ENCODE assay signal across 8 mouse cellular contexts in genomic region chr10:81393456-81394063, GRCm38 (mm10). TPM values are rescaled to one million over a fixed set of nuclear protein-coding genes. Genes with fewer than 3 reads are reported as not detected.
A peak's percentile ranks its signal among the peaks of the same experiment; 100 is the strongest.
DNase-seq lines count a peak whose midpoint lies in the region; ATAC-seq and TF ChIP-seq lines count a peak whose summit lies in the region.

No protein-coding gene starts in this region.

- DNase-seq in ES-E14 (ENCODE audit: low read depth, low spot score) = no peak
- DNase-seq in embryonic facial prominence, embryonic 11.5 days (ENCODE audit: low spot score) = peak; percentile 47
- DNase-seq in liver, embryonic 13.5 days = no peak
- no peak for DNase-seq in spleen, postnatal 14 days (ENCODE audit: low spot score in 2 of 2)
- DNase-seq in frontal cortex, adult 2 months (ENCODE audit: extremely low spot score in 1 of 2, low spot score in 1 of 2) = no peak

- in situ Hi-C loops in ES-E14 (cut with MboI; ENCODE audit: low sequenced_read_pairs in 2 of 2, unreplicated experiment in 2 of 2) = no loop called here

- WGBS in embryonic facial prominence, embryonic 11.5 days = 6% methylated on average over 19 of the region's 19 CpGs
- 9% methylated on average over 19 of the region's 19 CpGs for WGBS in hindbrain, embryonic 15.5 days
- WGBS in liver, embryonic 13.5 days (ENCODE audit: insufficient replicate concordance) = 6% methylated on average over 19 of the region's 19 CpGs
- WGBS in small intestine, adult 2 months = 2% methylated on average over 19 of the region's 19 CpGs

- no peak for TF ChIP-seq CTCF in small intestine, adult 2 months (IDR thresholded peaks at IDR 0.05; ENCODE audit: extremely low read depth, insufficient read length, insufficient replicate concordance, low read depth, low read length)

- H3K36me3 ChIP-seq in ES-E14 (ENCODE audit: control insufficient read depth, insufficient read depth, low read length, poor library complexity, severe bottlenecking) = peaks cover 5% of the 10 kb centered on the region
- no peaks in the 10 kb centered on the region for H3K36me3 ChIP-seq in embryonic facial prominence, embryonic 11.5 days (replicated peaks; ENCODE audit: control insufficient read depth, insufficient read depth, low read depth, low read length)
- peaks cover 3% of the 10 kb centered on the region; the same call in 1 of the 2 replicates for H3K36me3 ChIP-seq in hindbrain, embryonic 15.5 days
- peaks cover 11% of the 10 kb centered on the region for H3K36me3 ChIP-seq in liver, embryonic 13.5 days
- H3K36me3 ChIP-seq in small intestine, adult 2 months (ENCODE audit: control insufficient read depth, insufficient read depth, low read length) = peaks cover 27% of the 10 kb centered on the region

- no peak overlapping the region for H3K27ac ChIP-seq in ES-E14 (ENCODE audit: insufficient read depth, low read depth, low read length, poor library complexity, severe bottlenecking)
- H3K27ac ChIP-seq in embryonic facial prominence, embryonic 11.5 days (replicated peaks; ENCODE audit: low read depth, low read length) = no peak overlapping the region
- no peak overlapping the region for H3K27ac ChIP-seq in hindbrain, embryonic 15.5 days (replicated peaks)
- peak overlapping the region; percentile 55 for H3K27ac ChIP-seq in liver, embryonic 13.5 days
- peak overlapping the region; percentile 99 for H3K27ac ChIP-seq in small intestine, adult 2 months (ENCODE audit: insufficient read depth, low read depth, low read length)

- peaks cover 0 to 26% of the 10 kb centered on the region in 2 experiments; a peak in 2 of 4 replicates for H3K4me1 ChIP-seq in ES-E14 (ENCODE audit: control insufficient read depth in 2 of 2, insufficient read depth in 2 of 2, low read length in 2 of 2, poor library complexity in 1 of 2)
- no peaks in the 10 kb centered on the region; the same call in 1 of the 2 replicates for H3K4me1 ChIP-seq in embryonic facial prominence, embryonic 11.5 days (ENCODE audit: control insufficient read depth, insufficient read depth, low read length)
- peaks cover 37% of the 10 kb centered on the region for H3K4me1 ChIP-seq in hindbrain, embryonic 15.5 days (replicated peaks)
- peaks cover 35% of the 10 kb centered on the region for H3K4me1 ChIP-seq in liver, embryonic 13.5 days (replicated peaks)
- H3K4me1 ChIP-seq in small intestine, adult 2 months (ENCODE audit: control insufficient read depth, insufficient read depth, insufficient read length, low read length) = peaks cover 27% of the 10 kb centered on the region

- H3K9ac ChIP-seq in ES-E14 (ENCODE audit: insufficient read depth, low read depth, low read length, poor library complexity, severe bottlenecking) = 0 out of 2 replicates have a peak overlapping the region, but pooled peaks have one; percentile 28
- peak overlapping the region; percentile 39 for H3K9ac ChIP-seq in embryonic facial prominence, embryonic 11.5 days (replicated peaks; ENCODE audit: low read length)
- no peak overlapping the region for H3K9ac ChIP-seq in hindbrain, embryonic 15.5 days
- H3K9ac ChIP-seq in liver, embryonic 13.5 days = peak overlapping the region; percentile 50

- no peak for TF ChIP-seq POLR2A in small intestine, adult 2 months (IDR thresholded peaks at IDR 0.05; ENCODE audit: low read depth, low read length)

- H3K27me3 ChIP-seq in embryonic facial prominence, embryonic 11.5 days (ENCODE audit: control insufficient read depth, insufficient read depth, low read length) = no peaks in the 10 kb centered on the region
- H3K27me3 ChIP-seq in hindbrain, embryonic 15.5 days = no peaks in the 10 kb centered on the region
- no peaks in the 10 kb centered on the region for H3K27me3 ChIP-seq in liver, embryonic 13.5 days
- H3K27me3 ChIP-seq in small intestine, adult 2 months (ENCODE audit: control insufficient read depth, insufficient read depth, low read length) = no peaks in the 10 kb centered on the region

- H3K4me2 ChIP-seq in embryonic facial prominence, embryonic 11.5 days (ENCODE audit: low read depth, low read length) = peak overlapping the region; percentile 24; the same call in 1 of the 2 replicates
- H3K4me2 ChIP-seq in hindbrain, embryonic 15.5 days = peak overlapping the region; percentile 48
- peak overlapping the region; percentile 66 for H3K4me2 ChIP-seq in liver, embryonic 13.5 days

- no peaks in the 10 kb centered on the region for H3K9me3 ChIP-seq in ES-E14 (ENCODE audit: control insufficient read depth, insufficient read depth, low read depth, low read length)
- no peaks in the 10 kb centered on the region for H3K9me3 ChIP-seq in embryonic facial prominence, embryonic 11.5 days (replicated peaks; ENCODE audit: control insufficient read depth, low read length)
- no peaks in the 10 kb centered on the region for H3K9me3 ChIP-seq in hindbrain, embryonic 15.5 days
- no peaks in the 10 kb centered on the region for H3K9me3 ChIP-seq in liver, embryonic 13.5 days (replicated peaks)

- ATAC-seq in embryonic facial prominence, embryonic 11.5 days (replicated peaks; ENCODE audit: insufficient number of reproducible peaks, low FRiP score, low TSS enrichment, low read depth) = no peak
- no peak for ATAC-seq in hindbrain, embryonic 15.5 days (ENCODE audit: low FRiP score, low read depth)
- no peak for ATAC-seq in liver, embryonic 13.5 days (ENCODE audit: low read depth)
- no peak for ATAC-seq in inflammation-experienced regulatory T-cells, adult 6 months

- 0 out of 4 replicates have a peak overlapping the region, but pooled peaks of 1 of the 2 experiments have one; percentile 44 for H3K4me3 ChIP-seq in ES-E14 (ENCODE audit: insufficient read depth in 1 of 2, low read depth in 1 of 2, low read length in 2 of 2, poor library complexity in 1 of 2, severe bottlenecking in 1 of 2)
- H3K4me3 ChIP-seq in embryonic facial prominence, embryonic 11.5 days (ENCODE audit: low read depth, low read length) = peak overlapping the region; percentile 2; the same call in 1 of the 2 replicates
- H3K4me3 ChIP-seq in hindbrain, embryonic 15.5 days = peak overlapping the region; percentile 5; the same call in 1 of the 2 replicates
- H3K4me3 ChIP-seq in liver, embryonic 13.5 days (replicated peaks) = peak overlapping the region; percentile 34
- peak overlapping the region; percentile 72 for H3K4me3 ChIP-seq in small intestine, adult 2 months (ENCODE audit: low read depth, low read length)

TF ChIP-seq in ES-E14, 5 proteins besides CTCF, POLR2A, EP300 and RAD21 (continues in another document):
- TF ChIP-seq MAFK (IDR thresholded peaks at IDR 0.05; ENCODE audit: insufficient read depth, low read depth, low read length) (no peak), ZNF384 (IDR thresholded peaks at IDR 0.05; ENCODE audit: low read depth, low read length) (no peak)

RNA-seq across cellular contexts. Expression of gene Smim24, which starts 0.7 kb away (rescaled TPM):
- 1.7 TPM in 2 replicates for total RNA-seq in ES-E14 (2012; rRNA removed)
- polyA plus RNA-seq in embryonic facial prominence, embryonic 11.5 days (2014; fragmentation: Nextera tagmentation; extraction: Ambion mirVana) = 3.4 and 4.1 TPM in 2 replicates
- 1.4 and 1.8 TPM in 2 replicates for polyA plus RNA-seq in hindbrain, embryonic 15.5 days (2015; fragmentation: Nextera tagmentation; extraction: Ambion mirVana)
- polyA plus RNA-seq in liver, embryonic 13.5 days (2015; fragmentation: Nextera tagmentation; extraction: Ambion mirVana) = 1.8 TPM in 2 replicates
- 2,702 and 6,898 TPM in 2 replicates for polyA plus RNA-seq in small intestine, adult 2 months (2012; rRNA removed)
- 10 to 100 TPM in 1 of 3 experiments, 1 to 10 TPM in 2; 4.4 to 10.7 (median 9.8) TPM for polyA plus RNA-seq in inflammation-experienced regulatory T-cells, adult 6 months (2017; shearing (Covaris generic))
- 3.6 and 4.5 TPM in 2 replicates for polyA plus RNA-seq in frontal cortex, adult 2 months (2012; rRNA removed)

RNA-seq across cellular contexts. Expression of gene Gm48552, which starts 4.8 kb away (rescaled TPM):
- total RNA-seq in ES-E14 (2012; rRNA removed) = 2.5 and 2.7 TPM in 2 replicates
- polyA plus RNA-seq in embryonic facial prominence, embryonic 11.5 days (2014; fragmentation: Nextera tagmentation; extraction: Ambion mirVana) = 0.63 TPM in 1 of 2 replicates, not detected in the other
- polyA plus RNA-seq in hindbrain, embryonic 15.5 days (2015; fragmentation: Nextera tagmentation; extraction: Ambion mirVana) = 2.1 and 2.7 TPM in 2 replicates
- polyA plus RNA-seq in liver, embryonic 13.5 days (2015; fragmentation: Nextera tagmentation; extraction: Ambion mirVana) = 0.93 TPM in 1 of 2 replicates, not detected in the other
- polyA plus RNA-seq in small intestine, adult 2 months (2012; rRNA removed) = 2.9 and 5.0 TPM in 2 replicates
- polyA plus RNA-seq in inflammation-experienced regulatory T-cells, adult 6 months (2017; shearing (Covaris generic)) = 1 to 10 TPM in 1 of 3 experiments, not detected in 2; 3.1 TPM
- 7.4 and 10.1 TPM in 2 replicates for polyA plus RNA-seq in frontal cortex, adult 2 months (2012; rRNA removed)

RNA-seq across cellular contexts. Expression of gene Gm48551, which starts 9.3 kb away (rescaled TPM):
- 1.1 and 1.8 TPM in 2 replicates for total RNA-seq in ES-E14 (2012; rRNA removed)
- 2.5 and 4.1 TPM in 2 replicates for polyA plus RNA-seq in embryonic facial prominence, embryonic 11.5 days (2014; fragmentation: Nextera tagmentation; extraction: Ambion mirVana)
- 6.2 and 6.6 TPM in 2 replicates for polyA plus RNA-seq in hindbrain, embryonic 15.5 days (2015; fragmentation: Nextera tagmentation; extraction: Ambion mirVana)
- polyA plus RNA-seq in liver, embryonic 13.5 days (2015; fragmentation: Nextera tagmentation; extraction: Ambion mirVana) = 0.86 and 0.89 TPM in 2 replicates
- 1.8 and 4.8 TPM in 2 replicates for polyA plus RNA-seq in small intestine, adult 2 months (2012; rRNA removed)
- polyA plus RNA-seq in inflammation-experienced regulatory T-cells, adult 6 months (2017; shearing (Covaris generic)) = 1 to 10 TPM in 2 of 3 experiments, under 1 TPM in 1; 0.60 to 1.9 (median 1.1) TPM
- 6.9 and 8.9 TPM in 2 replicates for polyA plus RNA-seq in frontal cortex, adult 2 months (2012; rRNA removed)

RNA-seq across cellular contexts. Expression of gene Dohh, which starts 9.3 kb away (rescaled TPM):
- total RNA-seq in ES-E14 (2012; rRNA removed) = 168 and 183 TPM in 2 replicates
- 45.0 and 52.5 TPM in 2 replicates for polyA plus RNA-seq in embryonic facial prominence, embryonic 11.5 days (2014; fragmentation: Nextera tagmentation; extraction: Ambion mirVana)
- polyA plus RNA-seq in hindbrain, embryonic 15.5 days (2015; fragmentation: Nextera tagmentation; extraction: Ambion mirVana) = 92.2 and 94.0 TPM in 2 replicates
- polyA plus RNA-seq in liver, embryonic 13.5 days (2015; fragmentation: Nextera tagmentation; extraction: Ambion mirVana) = 61.1 and 68.7 TPM in 2 replicates
- 86.8 and 113 TPM in 2 replicates for polyA plus RNA-seq in small intestine, adult 2 months (2012; rRNA removed)
- 10 to 100 TPM in 2 of 3 experiments, 1 to 10 TPM in 1; 9.2 to 17.9 (median 10.9) TPM for polyA plus RNA-seq in inflammation-experienced regulatory T-cells, adult 6 months (2017; shearing (Covaris generic))
- 92.2 and 105 TPM in 2 replicates for polyA plus RNA-seq in frontal cortex, adult 2 months (2012; rRNA removed)

RNA-seq across cellular contexts. Expression of gene Fzr1, which starts 15.2 kb away (rescaled TPM):
- total RNA-seq in ES-E14 (2012; rRNA removed) = 63.0 and 94.5 TPM in 2 replicates
- 92.1 and 95.0 TPM in 2 replicates for polyA plus RNA-seq in embryonic facial prominence, embryonic 11.5 days (2014; fragmentation: Nextera tagmentation; extraction: Ambion mirVana)
- polyA plus RNA-seq in hindbrain, embryonic 15.5 days (2015; fragmentation: Nextera tagmentation; extraction: Ambion mirVana) = 147 and 152 TPM in 2 replicates
- 89.5 and 94.1 TPM in 2 replicates for polyA plus RNA-seq in liver, embryonic 13.5 days (2015; fragmentation: Nextera tagmentation; extraction: Ambion mirVana)
- polyA plus RNA-seq in small intestine, adult 2 months (2012; rRNA removed) = 70.5 and 132 TPM in 2 replicates
- 10 to 100 TPM; 10.7 to 27.1 (median 13.4) TPM for polyA plus RNA-seq in inflammation-experienced regulatory T-cells, adult 6 months (2017; shearing (Covaris generic))
- polyA plus RNA-seq in frontal cortex, adult 2 months (2012; rRNA removed) = 66.9 and 71.6 TPM in 2 replicates

Comparison
In these comparisons a context has a peak if more than half of its experiments do, and no peak if none do; other contexts are left out.
1. H3K27ac ChIP-seq: peak in liver, embryonic 13.5 days (single experiment) and small intestine, adult 2 months (single experiment); none in ES-E14 (single experiment), embryonic facial prominence, embryonic 11.5 days (single experiment) and hindbrain, embryonic 15.5 days (single experiment).
2. RNA of gene Smim24, which starts 0.7 kb away (polyA plus RNA-seq): 2,702 to 6,898 TPM in small intestine, adult 2 months; 4.4 to 10.7 TPM in inflammation-experienced regulatory T-cells, adult 6 months, 3.6 to 4.5 TPM in frontal cortex, adult 2 months, 3.4 to 4.1 TPM in embryonic facial prominence, embryonic 11.5 days, 1.4 to 1.8 TPM in hindbrain, embryonic 15.5 days and 1.8 TPM in liver, embryonic 13.5 days; every median in the first group is over 100 times any median in the second.
3. Peak in every context shown above with its lines, with median percentiles within 50 percentile points of each other: H3K4me2 ChIP-seq.